Mouse (Mus musculus): ENCODE measurements around the gene Slc41a2.

GRCm38 (mm10) chr10:83264680-83265079 lies 73.0 kb downstream of the Slc41a2 start:
- TF ChIP-seq MAZ (IDR thresholded peaks at IDR 0.05; ENCODE audit: low read depth, low read length) (no peak), CTCF (conservative IDR thresholded peaks at IDR 0.05 in 1 of 2, IDR thresholded peaks at IDR 0.05 in 1 of 2; ENCODE audit: low read depth in 2 of 2, low read length in 2 of 2) (no peak), CHD2 (IDR thresholded peaks at IDR 0.05; ENCODE audit: low read length) (no peak), EP300 (IDR thresholded peaks at IDR 0.05; ENCODE audit: low read length) (no peak), MAFK (IDR thresholded peaks at IDR 0.05; ENCODE audit: insufficient replicate concordance, low read length) (no peak), USF1 (IDR thresholded peaks at IDR 0.05; ENCODE audit: low read depth, low read length) (no peak), SIN3A (IDR thresholded peaks at IDR 0.05; ENCODE audit: low read length) (no peak), POLR2A (IDR thresholded peaks at IDR 0.05; ENCODE audit: low read depth, low read length) (no peak), GABPA (IDR thresholded peaks at IDR 0.05; ENCODE audit: insufficient replicate concordance, low read depth, low read length) (no peak), ZKSCAN1 (IDR thresholded peaks at IDR 0.05; ENCODE audit: borderline replicate concordance, low read depth, low read length) (no peak), BHLHE40 (IDR thresholded peaks at IDR 0.05; ENCODE audit: low read depth, low read length) (no peak), MEF2A (IDR thresholded peaks at IDR 0.05; ENCODE audit: borderline replicate concordance, low read depth, low read length) (no peak)

All from CH12.LX (cell line).